Mouse (Mus musculus) heart, embryonic 16.5 days (tissue): ENCODE results near the gene Timm50. TPM values are rescaled to one million over a fixed set of nuclear protein-coding genes. Genes with fewer than 3 reads are reported as not detected.

Experiments used
- ATAC-seq: fragments of 200-750 bp; cut with Nextera tagmentation; replicated peaks from 2 replicates; pipeline ENCODE4 v1.8.0; 2017; ENCODE audit warnings: moderate number of reproducible peaks; ENCODE audit not compliant: insufficient read depth, low FRiP score; ENCODE audit errors: extremely low read depth
- H3K27ac ChIP-seq: fragments of 300-500 bp; sonication (generic); 2 replicates; pipeline ENCODE4 v1.5.1; 2014; ENCODE audit warnings: mild to moderate bottlenecking, low read length, control low read depth, moderate library complexity
- H3K27me3 ChIP-seq: fragments of 300-500 bp; sonication (generic); 2 replicates; pipeline ENCODE4 v1.6.1; 2014; ENCODE audit warnings: low read length, mixed read lengths; ENCODE audit not compliant: control insufficient read depth, insufficient read depth
- H3K36me3 ChIP-seq: fragments of 300-500 bp; sonication (generic); 2 replicates; pipeline ENCODE4 v1.6.1; 2014; ENCODE audit not compliant: control insufficient read depth, insufficient read depth
- H3K4me1 ChIP-seq: fragments of 300-500 bp; sonication (generic); 2 replicates; pipeline ENCODE4 v1.6.1; 2014; ENCODE audit warnings: low read length, mixed read lengths; ENCODE audit not compliant: control insufficient read depth, insufficient read depth
- H3K4me2 ChIP-seq: fragments of 300-500 bp; sonication (generic); 2 replicates; pipeline ENCODE4 v1.6.1; 2014; ENCODE audit warnings: low read depth, mild to moderate bottlenecking, control low read depth, low read length
- H3K4me3 ChIP-seq: fragments of 300-500 bp; sonication (generic); 2 replicates; pipeline ENCODE4 v1.5.1; 2014; ENCODE audit warnings: mild to moderate bottlenecking, control low read depth, low read length
- H3K9ac ChIP-seq: fragments of 300-500 bp; sonication (generic); 2 replicates; pipeline ENCODE4 v1.6.1; 2014; ENCODE audit warnings: low read length, control low read depth
- H3K9me3 ChIP-seq: fragments of 300-500 bp; sonication (generic); replicated peaks from 2 replicates; pipeline ENCODE4 v1.6.1; 2016; ENCODE audit warnings: low read length; ENCODE audit not compliant: control insufficient read depth
- WGBS: fragments of 180-500 bp; shearing (Covaris S2); extraction: QIAGEN DNeasy Blood & Tissue Kit; methylation state at CpG from one replicate; pipeline ENCODE4 v1.1.7; 2014; 5-methylcytosine and 5-hydroxymethylcytosine counted together
- polyA plus RNA-seq: library from polyadenylated mRNA; unstranded; fragments of >200 nt; fragmentation: Nextera tagmentation; extraction: Ambion mirVana; gene quantifications from 2 replicates; pipeline ENCODE4 v1.2.1, GENCODE M21; 2015

The Timm50 gene
- polyA plus RNA-seq, 1 experiment from 2014 or later, result 132 TPM

- 29% methylated on average over 16 of the region's 16 CpGs for WGBS
- H3K4me3 ChIP-seq, result peak overlapping the region; percentile 76
- peaks cover 6% of the 10 kb centered on the region for H3K4me1 ChIP-seq
- peak overlapping the region; percentile 96 for H3K9ac ChIP-seq
- peak overlapping the region; percentile 84; the same call in 1 of the 2 replicates for H3K27ac ChIP-seq
- H3K27me3 ChIP-seq, result no peaks in the 10 kb centered on the region
- ATAC-seq, result no peak
- peaks cover 17% of the 10 kb centered on the region; the same call in 1 of the 2 replicates for H3K36me3 ChIP-seq
- H3K4me2 ChIP-seq, result peak overlapping the region; percentile 72
- H3K9me3 ChIP-seq, result no peaks in the 10 kb centered on the region
Measured at GRCm38 (mm10) chr7:28268576-28268975, 43.3 kb downstream of the Timm50 start.

- whole genome bisulfite sequencing, result under 1% methylated on average over 54 of the region's 62 CpGs
- peak; percentile 77 for ATAC-seq
- H3K36me3 ChIP-seq, result peaks cover 17% of the 10 kb centered on the region; the same call in 1 of the 2 replicates
- peak overlapping the region; percentile 84 for H3K27ac ChIP-seq
- no peaks in the 10 kb centered on the region for H3K9me3 ChIP-seq
- H3K4me1 ChIP-seq, result peaks cover 6% of the 10 kb centered on the region
- no peaks in the 10 kb centered on the region for H3K27me3 ChIP-seq
- peak overlapping the region; percentile 96 for H3K9ac ChIP-seq
- H3K4me2 ChIP-seq, result peak overlapping the region; percentile 72
- peak overlapping the region; percentile 76 for H3K4me3 ChIP-seq
Measured at GRCm38 (mm10) chr7:28268042-28268531, 43.8 kb downstream of the Timm50 start.

- WGBS, result 6% methylated on average over 57 of the region's 57 CpGs
- peak within 1 kb of the TSS; percentile 72 for H3K4me2 ChIP-seq
Measured at GRCm38 (mm10) chr7:28267129-28268041, 44.5 kb downstream of the Timm50 start, which contains the start of gene Eid2. TSS of gene Eid2 (plus strand) at chr7:28267881.

GRCm38 (mm10) chr7:28265391-28265790 is 46.5 kb downstream of the Timm50 start:
- Histone ChIP-seq H3K4me3 (no peak overlapping the region), H3K4me2 (no peak overlapping the region), H3K27ac (no peak overlapping the region), H3K4me1 (peaks cover 6% of the 10 kb centered on the region), H3K27me3 (no peaks in the 10 kb centered on the region), H3K36me3 (0 out of 2 replicates have a peak, but pooled peaks cover 8% of the 10 kb centered on the region), H3K9ac (no peak overlapping the region), H3K9me3 (no peaks in the 10 kb centered on the region)
- WGBS, result 83% methylated on average over 13 of the region's 13 CpGs
- ATAC-seq, result no peak

More at GRCm38 (mm10) chr7:28267129-28268041, 44.5 kb downstream of the Timm50 start, which contains the start of gene Eid2:
- peak within 1 kb of the TSS; percentile 96 for H3K9ac ChIP-seq
- peak; percentile 92 for ATAC-seq
- H3K27ac ChIP-seq, result peak within 1 kb of the TSS; percentile 84
- peaks cover 6% of the 10 kb centered on the region for H3K4me1 ChIP-seq
- H3K36me3 ChIP-seq, result peaks cover 15% of the 10 kb centered on the region; the same call in 1 of the 2 replicates
- no peaks in the 10 kb centered on the region for H3K27me3 ChIP-seq
- H3K9me3 ChIP-seq, result no peaks in the 10 kb centered on the region
- peak within 1 kb of the TSS; percentile 76 for H3K4me3 ChIP-seq

GRCm38 (mm10) chr7:28263786-28264185 is 48.1 kb downstream of the Timm50 start:
- WGBS, result 5% methylated on average over 15 of the region's 15 CpGs
- no peak for ATAC-seq
- Histone ChIP-seq H3K9ac (no peak overlapping the region), H3K27me3 (no peaks in the 10 kb centered on the region), H3K36me3 (no peaks in the 10 kb centered on the region), H3K27ac (no peak overlapping the region), H3K9me3 (no peaks in the 10 kb centered on the region), H3K4me3 (no peak overlapping the region), H3K4me1 (peaks cover 4% of the 10 kb centered on the region), H3K4me2 (no peak overlapping the region)

GRCm38 (mm10) chr7:28262861-28263260 is 49.0 kb downstream of the Timm50 start:
- WGBS, result 44% methylated on average over 5 of the region's 5 CpGs
- Histone ChIP-seq H3K4me1 (no peaks in the 10 kb centered on the region), H3K4me2 (no peak overlapping the region), H3K9me3 (no peaks in the 10 kb centered on the region), H3K27ac (no peak overlapping the region), H3K9ac (no peak overlapping the region), H3K4me3 (no peak overlapping the region), H3K27me3 (no peaks in the 10 kb centered on the region), H3K36me3 (no peaks in the 10 kb centered on the region)
- no peak for ATAC-seq

Other genes starting within 250 kb of the Timm50 start
- 0.65 and 3.8 TPM in 2 replicates for gene Fcgbp, start 240.8 kb downstream of the Timm50 start, polyA plus RNA-seq
- 0.05 and 0.12 TPM in 2 replicates for gene 9530053A07Rik, start 182.6 kb downstream of the Timm50 start, polyA plus RNA-seq
- 62.4 and 71.5 TPM in 2 replicates for gene Fbl, start 142.4 kb downstream of the Timm50 start, polyA plus RNA-seq
- 7.7 and 8.9 TPM in 2 replicates for gene Dyrk1b, start 132.6 kb downstream of the Timm50 start, polyA plus RNA-seq
- gene Eid2, start 44.2 kb downstream of the Timm50 start, polyA plus RNA-seq, result 0.68 and 0.94 TPM in 2 replicates
- 6.6 and 7.3 TPM in 2 replicates for gene Eid2b, start 34.3 kb downstream of the Timm50 start, polyA plus RNA-seq
- gene Selenov, start 20.9 kb downstream of the Timm50 start, polyA plus RNA-seq, result not detected in 2 replicates
- gene Dll3, start 9.8 kb downstream of the Timm50 start, polyA plus RNA-seq, result 0.16 and 0.17 TPM in 2 replicates
- gene Supt5, start 26.7 kb upstream of the Timm50 start, polyA plus RNA-seq, result 62.8 and 66.2 TPM in 2 replicates
- 506 and 555 TPM in 2 replicates for gene Rps16, start 38.6 kb upstream of the Timm50 start, polyA plus RNA-seq
- 35.8 and 41.8 TPM in 2 replicates for gene Plekhg2, start 60.5 kb upstream of the Timm50 start, polyA plus RNA-seq
- gene Zfp36, start 68.2 kb upstream of the Timm50 start, polyA plus RNA-seq, result 15.4 and 18.5 TPM in 2 replicates
- gene Med29, start 80.6 kb upstream of the Timm50 start, polyA plus RNA-seq, result 41.3 and 50.1 TPM in 2 replicates
- 78.9 and 79.9 TPM in 2 replicates for gene Paf1, start 80.9 kb upstream of the Timm50 start, polyA plus RNA-seq
- 17.9 and 32.7 TPM in 2 replicates for gene Gmfg, start 125.4 kb upstream of the Timm50 start, polyA plus RNA-seq
- gene Lrfn1, start 139.9 kb upstream of the Timm50 start, polyA plus RNA-seq, result 0.72 and 0.80 TPM in 2 replicates
- not detected in 2 replicates for gene Ifnl2, start 198.4 kb upstream of the Timm50 start, polyA plus RNA-seq
- not detected in 2 replicates for gene Ifnl3, start 210.8 kb upstream of the Timm50 start, polyA plus RNA-seq
- gene Sycn, start 228.8 kb upstream of the Timm50 start, polyA plus RNA-seq, result not detected in 2 replicates
- gene Nccrp1, start 235.2 kb upstream of the Timm50 start, polyA plus RNA-seq, result not detected in 2 replicates